Mouse (Mus musculus) embryonic facial prominence, embryonic 12.5 days (tissue): ENCODE measurements around the gene Mt2. TPM values are rescaled to one million over a fixed set of nuclear protein-coding genes. Genes with fewer than 3 reads are reported as not detected.
"Not testable (repeated sequence)": the region's sequence is repeated elsewhere in the genome, so short reads cannot be mapped to it uniquely, and the experiment has no call there.

Experiments
- ATAC-seq: fragments of 200-750 bp; cut with Nextera tagmentation; 2 replicates; pipeline ENCODE4 v1.8.0; 2017; ENCODE audit not compliant: insufficient number of reproducible peaks, insufficient read depth, low FRiP score, low TSS enrichment
- H3K27ac ChIP-seq: fragments of 300-500 bp; sonication (generic); 2 replicates; pipeline ENCODE4 v1.5.1; 2016; ENCODE audit warnings: mild to moderate bottlenecking
- H3K27me3 ChIP-seq: fragments of 300-500 bp; sonication (generic); 2 replicates; pipeline ENCODE4 v1.6.1; 2016; ENCODE audit warnings: mild to moderate bottlenecking, moderate library complexity
- H3K36me3 ChIP-seq: fragments of 300-500 bp; sonication (generic); 2 replicates; pipeline ENCODE4 v1.6.1; 2016; ENCODE audit warnings: mild to moderate bottlenecking
- H3K4me1 ChIP-seq: fragments of 300-500 bp; sonication (generic); 2 replicates; pipeline ENCODE4 v1.6.1; 2016
- H3K4me2 ChIP-seq: fragments of 300-500 bp; sonication (generic); replicated peaks from 2 replicates; pipeline ENCODE4 v1.6.1; 2016; ENCODE audit warnings: mild to moderate bottlenecking, moderate library complexity
- H3K4me3 ChIP-seq: fragments of 300-500 bp; sonication (generic); 2 replicates; pipeline ENCODE4 v1.5.1; 2016; ENCODE audit warnings: mild to moderate bottlenecking
- H3K9ac ChIP-seq: fragments of 300-500 bp; sonication (generic); 2 replicates; pipeline ENCODE4 v1.6.1; 2016; ENCODE audit warnings: mild to moderate bottlenecking, moderate library complexity
- H3K9me3 ChIP-seq: fragments of 300-500 bp; sonication (generic); 2 replicates; pipeline ENCODE4 v1.6.1; 2016; ENCODE audit warnings: mild to moderate bottlenecking, moderate library complexity
- WGBS: fragments of 180-500 bp; shearing (Covaris S2); methylation state at CpG from one replicate; pipeline ENCODE4 v1.1.7; 2016; 5-methylcytosine and 5-hydroxymethylcytosine counted together
- polyA plus RNA-seq: library from polyadenylated mRNA; unstranded; fragments of >200 nt; fragmentation: Nextera tagmentation; extraction: Ambion mirVana; gene quantifications from 2 replicates; pipeline ENCODE4 v1.2.1, GENCODE M21; 2016

Gene Mt2
- polyA plus RNA-seq = 28.6 and 37.7 TPM in 2 replicates

GRCm38 (mm10) chr8:94172075-94172808 lies at the start of gene Mt2:
Mt2 (plus strand) TSS chr8:94172664.
- WGBS = 1% methylated on average over 56 of the region's 56 CpGs

GRCm38 (mm10) chr8:94122711-94123468 lies 49.6 kb upstream of the Mt2 start:
- Histone ChIP-seq H3K27me3 (0 out of 2 replicates have a peak, but pooled peaks cover 9% of the 10 kb centered on the region), H3K4me1 (peaks cover 8% of the 10 kb centered on the region; the same call in 1 of the 2 replicates), H3K9me3 (no peaks in the 10 kb centered on the region), H3K27ac (no peak overlapping the region), H3K36me3 (no peaks in the 10 kb centered on the region), H3K4me2 (no peak overlapping the region), H3K4me3 (no peak overlapping the region), H3K9ac (no peak overlapping the region)
- 43% methylated on average over 8 of the region's 8 CpGs for WGBS
- no peak for ATAC-seq

More at GRCm38 (mm10) chr8:94172075-94172808, at the start of gene Mt2:
- Histone ChIP-seq H3K9ac (peak within 1 kb of the TSS; percentile 37), H3K27ac (no peak within 1 kb of the TSS), H3K4me2 (peak within 1 kb of the TSS; percentile 90), H3K27me3 (peaks cover 81% of the 10 kb centered on the region), H3K4me1 (peaks cover 16% of the 10 kb centered on the region; the same call in 1 of the 2 replicates), H3K9me3 (no peaks in the 10 kb centered on the region), H3K4me3 (peak within 1 kb of the TSS; percentile 45), H3K36me3 (no peaks in the 10 kb centered on the region)
- 0 out of 2 replicates have a peak, but pooled peaks have one; percentile 17 for ATAC-seq

DNA sequence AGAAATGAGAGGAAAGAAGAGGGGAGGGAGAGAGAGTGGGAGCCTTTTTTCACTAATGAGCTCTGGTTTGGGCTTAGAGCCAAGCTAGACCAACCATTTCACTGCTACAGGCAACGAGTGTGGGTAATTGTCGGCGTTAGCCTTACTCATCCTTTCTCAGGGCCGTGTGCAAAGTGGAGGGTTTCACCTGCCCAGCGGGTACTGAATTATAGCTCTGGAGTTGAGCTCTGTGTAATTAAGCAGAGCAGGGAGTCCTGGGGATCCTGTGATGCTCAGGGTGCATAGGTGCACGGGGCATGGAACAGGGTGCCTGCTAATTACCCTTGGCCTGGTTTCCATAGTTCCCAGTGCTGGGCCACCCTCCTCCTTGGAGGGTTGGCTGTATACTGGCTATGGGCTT lies 44.8 kb upstream of the Mt2 start:
- H3K4me3 ChIP-seq = no peak overlapping the region
- no peak for ATAC-seq
- H3K27ac ChIP-seq = no peak overlapping the region
- no peaks in the 10 kb centered on the region for H3K36me3 ChIP-seq
- WGBS = 81% methylated on average over 6 of the region's 6 CpGs
- no peaks in the 10 kb centered on the region for H3K4me1 ChIP-seq
- 0 out of 2 replicates have a peak, but pooled peaks cover 9% of the 10 kb centered on the region for H3K27me3 ChIP-seq
- no peak overlapping the region for H3K9ac ChIP-seq
- no peak overlapping the region for H3K4me2 ChIP-seq
- no peaks in the 10 kb centered on the region for H3K9me3 ChIP-seq

DNA sequence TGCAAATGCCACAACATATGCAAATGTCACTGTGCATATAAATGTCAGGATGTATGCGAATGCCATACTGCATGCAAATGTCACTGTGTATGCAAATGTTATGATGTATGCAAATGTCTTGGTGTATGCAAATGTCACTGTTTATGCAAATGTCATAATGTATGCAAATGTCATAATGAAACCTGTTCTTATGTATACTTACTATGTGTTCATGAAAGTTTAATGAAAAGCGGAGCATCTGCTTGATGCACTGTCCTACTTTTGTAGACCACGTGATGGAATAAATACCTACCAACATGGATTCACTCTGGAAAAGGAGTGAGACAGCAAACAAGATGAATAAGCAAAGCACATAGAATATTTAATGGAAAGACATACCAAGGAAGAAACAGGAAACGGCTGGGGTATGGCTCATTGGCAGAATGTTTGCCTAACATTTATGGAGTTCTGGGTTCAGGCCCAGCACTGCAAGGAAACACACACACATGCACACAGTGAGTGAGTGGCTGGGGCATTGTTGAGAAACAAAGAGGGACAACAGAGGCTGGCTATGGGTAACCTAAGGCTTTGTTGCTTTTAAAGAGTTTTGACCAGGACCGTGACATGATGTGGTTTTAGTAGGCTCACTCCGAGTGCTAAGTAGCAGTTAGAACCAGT lies 43.2 kb upstream of the Mt2 start:
- Histone ChIP-seq H3K9me3 (no peaks in the 10 kb centered on the region), H3K36me3 (no peaks in the 10 kb centered on the region), H3K4me3 (no peak overlapping the region), H3K4me1 (no peaks in the 10 kb centered on the region), H3K4me2 (no peak overlapping the region), H3K27ac (no peak overlapping the region), H3K9ac (no peak overlapping the region), H3K27me3 (0 out of 2 replicates have a peak, but pooled peaks cover 9% of the 10 kb centered on the region)
- 86% methylated on average over 6 of the region's 6 CpGs for WGBS
- ATAC-seq = no peak

GRCm38 (mm10) chr8:94130126-94130525 lies 42.3 kb upstream of the Mt2 start:
- no peak overlapping the region for H3K9ac ChIP-seq
- no peak for ATAC-seq
- 92% methylated on average over 4 of the region's 4 CpGs for WGBS

GRCm38 (mm10) chr8:94132096-94132495 lies 40.4 kb upstream of the Mt2 start:
- Histone ChIP-seq H3K9ac (no peak overlapping the region), H3K36me3 (no peaks in the 10 kb centered on the region), H3K27me3 (0 out of 2 replicates have a peak, but pooled peaks cover 3% of the 10 kb centered on the region), H3K9me3 (no peaks in the 10 kb centered on the region), H3K4me1 (no peaks in the 10 kb centered on the region), H3K27ac (no peak overlapping the region), H3K4me3 (no peak overlapping the region), H3K4me2 (no peak overlapping the region)
- 84% methylated on average over 5 of the region's 5 CpGs for WGBS
- ATAC-seq = no peak

More at GRCm38 (mm10) chr8:94130126-94130525, 42.3 kb upstream of the Mt2 start:
- H3K27me3 ChIP-seq = 0 out of 2 replicates have a peak, but pooled peaks cover 5% of the 10 kb centered on the region
- no peaks in the 10 kb centered on the region for H3K4me1 ChIP-seq
- no peaks in the 10 kb centered on the region for H3K9me3 ChIP-seq
- H3K4me3 ChIP-seq = no peak overlapping the region
- no peak overlapping the region for H3K4me2 ChIP-seq
- H3K27ac ChIP-seq = no peak overlapping the region
- H3K36me3 ChIP-seq = no peaks in the 10 kb centered on the region

GRCm38 (mm10) chr8:94134601-94135000 lies 37.9 kb upstream of the Mt2 start:
- H3K9ac ChIP-seq, H3K27ac ChIP-seq, ATAC-seq, H3K4me3 ChIP-seq, H3K27me3 ChIP-seq, H3K9me3 ChIP-seq, H3K4me2 ChIP-seq, H3K4me1 ChIP-seq, H3K36me3 ChIP-seq: not testable (repeated sequence)
- WGBS = 59% methylated on average over 3 of the region's 3 CpGs

GRCm38 (mm10) chr8:94135556-94135955 lies 36.9 kb upstream of the Mt2 start:
- no peak for ATAC-seq

DNA sequence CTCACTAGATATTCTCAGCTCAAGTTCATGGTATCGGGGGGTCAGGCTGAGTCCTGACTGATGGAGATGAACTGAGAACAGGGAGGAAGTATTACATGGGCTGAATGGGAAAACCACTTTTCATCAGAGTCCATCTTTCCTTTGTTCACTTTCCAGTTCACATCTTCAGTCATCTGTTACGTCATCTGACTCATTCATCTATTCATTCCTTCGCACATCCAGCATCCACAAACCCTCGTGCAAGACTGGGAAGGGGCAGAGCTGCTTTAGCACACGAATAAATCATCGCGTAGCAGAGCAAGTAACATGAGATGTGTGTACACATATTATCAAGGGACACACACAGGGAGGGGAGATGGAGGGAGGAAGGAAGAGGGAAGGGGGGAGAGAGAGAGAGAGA lies 36.3 kb upstream of the Mt2 start:
- Histone ChIP-seq H3K4me1 (no peaks in the 10 kb centered on the region), H3K27ac (no peak overlapping the region), H3K27me3 (no peaks in the 10 kb centered on the region), H3K4me2 (no peak overlapping the region), H3K36me3 (no peaks in the 10 kb centered on the region), H3K9me3 (no peaks in the 10 kb centered on the region), H3K4me3 (no peak overlapping the region), H3K9ac (no peak overlapping the region)
- ATAC-seq = no peak
- 66% methylated on average over 7 of the region's 7 CpGs for WGBS

More at GRCm38 (mm10) chr8:94135556-94135955, 36.9 kb upstream of the Mt2 start:
- Histone ChIP-seq H3K9me3 (no peaks in the 10 kb centered on the region), H3K36me3 (no peaks in the 10 kb centered on the region), H3K9ac (no peak overlapping the region), H3K27me3 (no peaks in the 10 kb centered on the region), H3K4me2 (no peak overlapping the region), H3K4me1 (no peaks in the 10 kb centered on the region), H3K4me3 (no peak overlapping the region), H3K27ac (no peak overlapping the region)
- WGBS = 83% methylated on average over 6 of the region's 6 CpGs

DNA sequence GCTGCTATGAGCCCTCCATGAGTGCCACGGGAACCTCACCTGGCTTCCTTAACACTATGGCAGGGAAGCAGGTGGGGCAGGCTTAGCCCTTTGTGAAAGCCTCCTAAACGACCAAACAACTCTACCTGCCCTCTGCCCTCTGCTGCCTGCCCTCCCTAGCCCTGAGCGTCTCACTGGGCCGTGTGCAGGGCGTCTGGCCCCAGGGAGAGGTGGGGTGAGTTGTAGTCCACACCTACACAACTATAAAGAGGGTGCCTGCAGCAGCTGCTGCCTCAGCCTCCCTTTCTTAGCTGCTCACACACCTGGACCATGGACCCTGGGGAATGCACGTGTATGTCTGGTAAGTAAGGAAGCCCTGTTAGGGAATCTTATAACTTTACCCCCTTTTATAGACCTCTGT lies 35.5 kb upstream of the Mt2 start, which contains the start of gene Mt4:
Gene Mt4, plus strand, starts transcription at position 265 of the 400 bp plus-strand sequence.
- no peaks in the 10 kb centered on the region for H3K27me3 ChIP-seq
- no peak within 1 kb of the TSS for H3K4me2 ChIP-seq
- H3K9me3 ChIP-seq = no peaks in the 10 kb centered on the region
- H3K36me3 ChIP-seq = no peaks in the 10 kb centered on the region
- no peak within 1 kb of the TSS for H3K27ac ChIP-seq
- WGBS = 43% methylated on average over 6 of the region's 6 CpGs
- no peak for ATAC-seq
- H3K4me3 ChIP-seq = no peak within 1 kb of the TSS
- no peak within 1 kb of the TSS for H3K9ac ChIP-seq
- H3K4me1 ChIP-seq = no peaks in the 10 kb centered on the region

GRCm38 (mm10) chr8:94140266-94140795 lies 32.1 kb upstream of the Mt2 start:
- Histone ChIP-seq H3K4me1 (no peaks in the 10 kb centered on the region), H3K9ac (no peak overlapping the region), H3K4me3 (no peak overlapping the region), H3K27ac (no peak overlapping the region), H3K27me3 (no peaks in the 10 kb centered on the region), H3K36me3 (no peaks in the 10 kb centered on the region), H3K4me2 (no peak overlapping the region), H3K9me3 (no peaks in the 10 kb centered on the region)
- ATAC-seq = no peak
- WGBS = 81% methylated on average over 4 of the region's 4 CpGs
